Mouse (Mus musculus): Measurements from ENCODE around the gene Tex29. TPM values are rescaled to one million over a fixed set of nuclear protein-coding genes. Genes with fewer than 3 reads are reported as not detected.
"Not testable (repeated sequence)": the region's sequence is repeated elsewhere in the genome, so short reads cannot be mapped to it uniquely, and the experiment has no call there.

The Tex29 gene
- total RNA-seq, 2 experiments from 2014 or later, result not detected

DNA sequence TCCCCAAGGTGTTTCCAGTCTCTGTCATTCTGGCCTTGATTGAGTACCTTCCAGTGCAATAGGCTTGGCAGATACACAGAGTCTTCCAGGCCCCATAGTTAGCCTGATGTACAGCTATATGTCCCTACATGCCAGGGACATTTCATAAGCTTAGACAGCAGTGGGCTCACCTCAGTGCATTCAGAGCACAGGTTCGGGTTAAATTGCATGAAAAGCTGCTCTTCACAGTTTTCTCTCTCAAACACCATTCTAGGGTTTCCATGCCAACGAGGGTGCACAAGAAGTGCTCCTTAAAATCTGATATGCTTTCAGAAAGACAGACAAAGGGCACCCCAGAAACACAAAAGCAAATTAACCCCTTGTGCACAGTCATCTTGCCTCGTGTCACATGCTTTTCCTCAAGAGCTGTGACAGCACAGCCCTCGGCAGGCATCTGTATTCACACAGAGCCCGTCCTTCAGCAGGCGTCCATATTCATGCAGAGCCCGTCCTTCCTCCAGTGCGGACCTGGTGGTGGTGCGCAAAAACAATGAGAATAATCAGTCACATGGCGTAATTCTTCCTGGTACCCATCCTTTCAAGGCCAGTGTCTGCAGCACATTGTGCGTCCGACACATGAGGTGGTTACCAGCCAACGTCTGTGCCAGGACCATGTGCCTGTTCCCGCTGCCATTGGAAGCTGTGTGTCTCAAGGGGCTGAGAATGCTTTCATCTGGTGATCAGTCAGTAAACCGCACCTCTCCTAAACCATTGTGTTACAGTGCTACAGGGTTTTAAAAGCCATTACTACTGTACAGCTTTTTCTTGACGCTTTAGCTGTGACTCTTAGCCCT lies 9.8 kb upstream of the Tex29 start:
- ATAC-seq (replicated peaks; ENCODE audit: low FRiP score, low TSS enrichment, poor library complexity, severe bottlenecking), result no peak

DNA sequence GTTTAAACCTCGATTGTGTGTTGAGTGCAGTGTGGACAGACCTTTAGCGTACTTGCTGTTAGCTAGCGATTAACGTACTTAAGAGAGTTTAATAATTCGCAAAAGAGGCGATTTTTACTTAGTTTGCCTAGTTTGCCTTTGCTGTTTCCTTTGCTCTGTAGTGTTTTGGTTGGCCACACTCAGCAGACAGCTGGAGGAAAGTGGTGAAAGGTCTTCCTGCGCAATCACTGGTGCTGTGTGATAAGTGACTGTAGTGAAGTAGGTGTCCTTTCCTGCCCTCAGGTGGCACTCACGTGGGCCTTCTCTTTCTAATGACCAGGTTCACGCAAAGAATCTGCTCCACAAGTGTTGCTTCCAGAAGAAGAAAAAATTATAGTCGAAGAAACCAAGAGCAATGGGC lies 9.1 kb upstream of the Tex29 start:
- ATAC-seq (replicated peaks; ENCODE audit: low FRiP score, low TSS enrichment, poor library complexity, severe bottlenecking), result no peak

DNA sequence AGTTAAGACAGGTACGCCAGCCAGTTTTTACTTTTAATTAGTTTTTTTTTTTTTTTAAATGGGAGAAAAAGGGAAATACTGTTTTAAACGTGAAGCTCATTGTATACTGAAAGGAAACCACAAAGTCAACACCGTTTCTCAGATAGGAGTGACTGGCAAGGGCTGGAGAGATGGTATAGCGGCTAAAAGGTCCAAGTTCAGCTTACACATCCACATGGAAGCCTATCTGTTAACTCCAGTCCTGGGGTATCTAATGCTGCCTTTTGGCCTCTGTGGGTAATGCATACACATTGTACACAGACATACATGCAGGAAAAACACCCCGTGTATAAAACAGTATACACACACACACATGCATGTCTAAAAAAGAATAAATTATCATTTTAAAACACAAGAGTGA lies 8.3 kb upstream of the Tex29 start:
- ATAC-seq (replicated peaks; ENCODE audit: low FRiP score, low TSS enrichment, poor library complexity, severe bottlenecking), result peak; percentile 43; the same call in 1 of the 2 replicates

DNA sequence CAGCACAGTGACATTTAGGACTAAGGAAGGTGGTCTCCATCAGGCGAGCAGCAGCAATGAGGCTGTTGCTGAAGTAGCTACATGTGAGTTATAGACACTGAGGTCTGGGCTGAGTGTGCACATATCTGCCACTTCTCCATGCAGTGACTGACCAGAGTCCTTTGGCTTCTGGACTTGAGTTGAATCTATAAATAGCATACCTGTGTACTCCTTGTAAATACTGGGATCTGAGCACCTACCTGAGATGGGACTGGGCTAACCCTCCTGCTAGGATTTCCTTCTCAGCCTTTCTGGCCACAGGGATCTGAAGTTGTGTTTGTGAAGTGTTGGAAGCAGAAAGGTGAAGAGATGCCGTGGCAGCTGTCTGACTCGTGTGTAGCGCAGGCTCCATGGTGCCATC lies 7.1 kb upstream of the Tex29 start:
- ATAC-seq (replicated peaks; ENCODE audit: low FRiP score, low TSS enrichment, poor library complexity, severe bottlenecking), result no peak

DNA sequence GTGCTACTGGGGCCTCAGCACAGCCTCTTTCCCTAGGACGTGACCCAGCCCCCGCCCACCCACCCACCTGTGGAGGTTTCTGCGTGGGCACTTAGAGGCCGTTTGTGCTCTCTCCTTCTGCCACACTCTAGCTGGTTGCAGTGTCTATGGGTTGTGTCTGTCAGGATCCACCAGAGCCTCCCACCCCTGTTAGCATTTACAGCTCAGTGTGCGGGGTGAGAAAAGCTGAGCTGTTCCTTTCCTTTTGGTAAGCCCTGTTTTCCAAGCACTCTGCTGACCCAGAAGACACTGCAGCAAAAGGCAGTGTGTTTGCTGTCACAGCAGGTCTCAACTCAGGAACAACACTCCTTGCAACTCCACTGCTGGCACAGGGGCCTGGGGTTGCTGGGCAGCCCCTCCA lies 6.1 kb upstream of the Tex29 start:
- no peak for ATAC-seq (replicated peaks; ENCODE audit: low FRiP score, low TSS enrichment, poor library complexity, severe bottlenecking)

DNA sequence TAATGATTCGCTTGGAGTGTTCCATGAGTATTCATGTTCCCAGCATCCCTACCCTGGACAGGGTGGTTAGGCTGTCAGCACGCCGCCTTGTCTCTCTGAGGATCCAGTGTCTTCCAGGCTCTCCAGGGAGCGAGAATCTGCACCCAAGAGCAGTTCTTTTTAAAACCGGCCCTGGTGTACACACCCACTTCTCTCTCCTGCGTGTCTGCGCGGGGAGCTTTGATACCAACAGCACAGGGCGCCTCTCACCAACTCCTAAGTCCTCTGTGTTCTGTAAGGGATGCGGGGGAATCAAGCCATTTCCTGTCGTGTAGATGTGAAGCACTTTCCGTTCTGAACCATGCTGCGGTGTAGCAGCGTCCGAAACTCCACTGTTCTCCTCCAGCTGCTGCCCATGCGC lies 5.6 kb upstream of the Tex29 start:
- no peak for ATAC-seq (replicated peaks; ENCODE audit: low FRiP score, low TSS enrichment, poor library complexity, severe bottlenecking)

- no peak for ATAC-seq (replicated peaks; ENCODE audit: low FRiP score, low TSS enrichment, poor library complexity, severe bottlenecking)
Observed at GRCm38 (mm10) chr8:11841571-11841970, 1.3 kb downstream of the Tex29 start.

- no peak for ATAC-seq (replicated peaks; ENCODE audit: low FRiP score, low TSS enrichment, poor library complexity, severe bottlenecking)
Observed at GRCm38 (mm10) chr8:11842757-11843156, 2.5 kb downstream of the Tex29 start.

DNA sequence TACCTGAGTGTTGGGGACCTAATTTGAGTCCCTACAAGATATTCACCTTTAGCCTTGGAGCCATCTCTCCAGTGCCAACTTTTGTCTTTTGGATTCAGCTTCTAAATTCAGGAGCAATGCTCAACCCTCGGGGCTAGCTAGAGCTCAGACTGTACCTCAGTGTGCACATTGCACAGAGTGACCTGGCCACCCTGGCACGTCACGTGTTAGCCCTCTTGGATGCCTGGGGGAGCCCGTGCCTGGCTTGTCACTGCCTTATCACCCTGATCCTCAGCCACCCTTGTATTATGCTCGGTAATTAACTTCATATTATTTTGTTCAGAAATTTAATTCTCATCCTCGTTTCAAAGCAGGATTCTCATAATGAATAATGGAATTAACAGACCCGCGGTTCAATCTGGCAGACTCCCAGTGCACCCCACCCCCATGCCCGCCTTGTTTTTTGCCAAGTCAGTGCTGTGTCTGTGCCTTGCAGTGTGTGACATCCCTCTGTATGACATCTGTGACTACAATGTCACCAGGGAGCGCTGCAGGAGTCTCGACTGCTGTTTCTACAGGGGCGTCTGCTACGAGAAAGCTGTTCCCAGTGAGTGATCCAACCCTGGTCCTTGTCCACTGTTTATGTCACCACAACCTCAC lies 3.5 kb downstream of the Tex29 start:
- no peak for ATAC-seq (replicated peaks; ENCODE audit: low FRiP score, low TSS enrichment, poor library complexity, severe bottlenecking)

- no peak for ATAC-seq (replicated peaks; ENCODE audit: low FRiP score, low TSS enrichment, poor library complexity, severe bottlenecking)
Observed at GRCm38 (mm10) chr8:11844316-11844685, 4.0 kb downstream of the Tex29 start.

- no peak for ATAC-seq (replicated peaks; ENCODE audit: low FRiP score, low TSS enrichment, poor library complexity, severe bottlenecking)
Observed at GRCm38 (mm10) chr8:11846807-11847206, 6.5 kb downstream of the Tex29 start.

GRCm38 (mm10) chr8:11867832-11868231 lies 27.6 kb downstream of the Tex29 start:
- ATAC-seq (replicated peaks; ENCODE audit: low FRiP score, low TSS enrichment, poor library complexity, severe bottlenecking), result no peak

- ATAC-seq (replicated peaks; ENCODE audit: low FRiP score, low TSS enrichment, poor library complexity, severe bottlenecking), result not testable (repeated sequence)
Observed at GRCm38 (mm10) chr8:11874227-11874626, 34.0 kb downstream of the Tex29 start.

DNA sequence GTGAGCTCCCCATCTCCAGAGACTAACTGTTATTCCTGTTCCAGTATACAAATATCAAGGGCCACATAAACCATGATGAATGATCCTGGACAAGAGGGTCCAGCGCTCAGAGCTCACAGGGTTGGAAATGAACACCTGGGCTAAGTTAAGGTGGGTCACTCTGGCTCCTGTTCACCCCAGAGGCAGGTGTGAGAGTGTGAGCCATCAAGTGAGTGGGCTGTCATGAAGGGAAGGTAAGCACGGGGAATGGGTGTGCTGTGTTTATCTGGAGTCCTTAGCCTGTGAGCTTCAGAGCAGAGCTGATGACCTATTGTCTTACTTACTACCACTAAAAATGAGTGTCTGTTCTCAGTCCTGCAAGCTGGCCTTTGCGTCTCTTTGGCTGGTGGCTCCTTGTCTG lies 44.4 kb downstream of the Tex29 start:
- no peak for ATAC-seq (replicated peaks; ENCODE audit: low FRiP score, low TSS enrichment, poor library complexity, severe bottlenecking)

DNA sequence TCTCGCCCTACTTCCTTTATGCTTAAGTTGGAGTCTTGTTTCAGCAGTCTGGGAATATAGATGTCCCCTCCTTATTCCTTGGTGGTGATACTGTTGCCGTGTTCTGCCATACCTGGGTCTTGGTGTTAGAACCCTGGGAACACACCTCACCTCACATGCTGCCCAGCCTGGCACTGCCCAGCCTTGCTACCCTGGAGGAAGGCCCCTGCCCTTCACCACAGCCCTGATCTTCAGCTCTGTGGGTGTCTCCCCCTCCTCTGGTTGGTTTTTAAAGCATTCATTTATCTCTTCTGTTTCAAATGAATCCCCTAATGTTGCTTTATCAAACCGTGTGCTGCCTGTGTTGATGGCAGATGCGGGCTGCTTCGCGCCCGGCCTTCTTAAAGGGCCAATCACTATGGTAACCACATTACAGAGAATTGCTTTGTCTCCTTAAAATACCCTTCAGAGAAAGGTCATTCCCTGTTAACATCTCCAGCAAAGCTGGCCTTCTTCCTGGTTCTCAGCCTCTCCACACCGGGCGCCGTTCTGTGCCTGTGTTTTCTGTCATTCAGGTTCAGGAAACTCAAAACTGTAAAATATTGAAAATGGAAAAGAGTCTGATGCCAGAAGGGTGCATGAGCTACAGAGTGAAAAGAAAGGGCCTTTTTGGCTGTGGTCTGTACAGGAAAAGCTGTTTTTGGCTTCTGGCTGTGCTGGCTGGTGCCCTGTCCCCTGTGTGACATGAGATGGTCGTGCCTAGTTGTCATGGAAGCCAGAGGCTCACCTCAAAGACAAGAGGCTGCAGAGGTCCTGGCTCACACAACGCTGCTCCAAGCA lies 45.8 kb downstream of the Tex29 start:
- no peak for ATAC-seq (replicated peaks; ENCODE audit: low FRiP score, low TSS enrichment, poor library complexity, severe bottlenecking)

- ATAC-seq (replicated peaks; ENCODE audit: low FRiP score, low TSS enrichment, poor library complexity, severe bottlenecking), result no peak
Observed at GRCm38 (mm10) chr8:11886824-11887223, 46.5 kb downstream of the Tex29 start.

- ATAC-seq (replicated peaks; ENCODE audit: low FRiP score, low TSS enrichment, poor library complexity, severe bottlenecking), result no peak
Observed at GRCm38 (mm10) chr8:11889156-11890018, 49.1 kb downstream of the Tex29 start.

- ATAC-seq (replicated peaks; ENCODE audit: low FRiP score, low TSS enrichment, poor library complexity, severe bottlenecking), result no peak
Observed at GRCm38 (mm10) chr8:11892756-11893155, 52.5 kb downstream of the Tex29 start.

DNA sequence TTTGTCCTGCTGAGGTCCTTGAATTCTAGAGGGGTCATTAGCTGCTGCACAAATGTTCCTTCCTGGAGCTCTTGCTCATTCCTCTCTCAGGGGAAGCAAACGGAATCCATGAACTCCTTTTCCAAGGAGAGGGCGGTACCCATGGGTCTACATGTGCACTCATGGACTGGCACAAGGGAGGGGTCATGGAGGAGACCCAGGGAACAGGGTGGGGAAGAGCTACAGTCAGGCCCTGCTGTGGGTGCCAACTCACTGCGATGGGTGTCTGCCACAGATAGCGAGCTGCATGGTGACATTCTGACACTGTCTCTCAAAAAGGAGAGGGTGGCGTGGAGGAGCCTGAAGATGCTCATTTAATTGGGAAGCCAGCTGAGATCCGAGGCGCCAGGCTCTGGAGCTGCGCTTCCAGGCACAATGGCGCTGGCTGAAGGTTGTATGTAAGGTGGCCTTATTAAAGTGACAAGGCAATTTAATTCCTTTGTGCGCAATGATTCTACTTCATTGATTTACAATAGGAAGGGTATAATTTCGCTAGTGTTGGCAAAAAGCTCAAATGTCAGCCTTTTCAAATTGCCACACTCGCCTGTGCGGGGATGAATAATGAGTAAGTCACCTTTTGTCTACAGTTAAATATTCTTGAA lies 55.9 kb downstream of the Tex29 start:
- ATAC-seq (replicated peaks; ENCODE audit: low FRiP score, low TSS enrichment, poor library complexity, severe bottlenecking), result no peak
